Mouse (Mus musculus): ENCODE measurements at regions not wholly inside any gene's neighbourhood (a gene's known extent, or its start where the extent isn't known, plus 50 kb on each side); places are given as distances from the start of the nearest gene placed in this dataset.

DNA sequence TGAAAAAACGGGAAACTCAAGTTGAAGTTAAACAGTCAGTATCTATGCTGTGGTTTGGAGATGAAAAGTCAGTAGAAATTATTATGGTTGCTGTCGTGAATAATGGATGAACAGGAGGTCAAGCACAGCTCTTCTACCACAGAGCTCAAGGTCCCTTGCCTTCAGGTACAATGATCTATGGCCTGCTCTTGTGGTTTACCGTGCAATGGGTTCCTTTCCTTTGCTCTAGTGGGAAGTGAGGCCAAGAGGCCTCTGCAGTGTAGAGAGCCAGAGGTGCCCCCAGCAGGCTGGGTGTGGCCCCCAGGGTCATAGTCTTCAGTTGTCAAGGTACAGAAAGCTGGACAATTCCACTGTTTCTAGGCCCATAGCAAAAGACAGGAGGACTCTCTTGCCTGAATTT is 255.0 kb upstream of the Shh start:
- no peaks in the 10 kb centered on the region for H3K27me3 ChIP-seq (replicated peaks)
- no peaks in the 10 kb centered on the region for H3K36me3 ChIP-seq
- H3K27ac ChIP-seq (replicated peaks) = no peak overlapping the region
- H3K9ac ChIP-seq = no peak overlapping the region
- H3K4me1 ChIP-seq = no peaks in the 10 kb centered on the region
- no peaks in the 10 kb centered on the region for H3K9me3 ChIP-seq
- 72% methylated on average over 3 of the region's 3 CpGs for WGBS
- no peak overlapping the region for H3K4me3 ChIP-seq
- no peak overlapping the region for H3K4me2 ChIP-seq
- no peak for ATAC-seq (ENCODE audit: extremely low read depth, insufficient number of reproducible peaks, low FRiP score, low TSS enrichment)

DNA sequence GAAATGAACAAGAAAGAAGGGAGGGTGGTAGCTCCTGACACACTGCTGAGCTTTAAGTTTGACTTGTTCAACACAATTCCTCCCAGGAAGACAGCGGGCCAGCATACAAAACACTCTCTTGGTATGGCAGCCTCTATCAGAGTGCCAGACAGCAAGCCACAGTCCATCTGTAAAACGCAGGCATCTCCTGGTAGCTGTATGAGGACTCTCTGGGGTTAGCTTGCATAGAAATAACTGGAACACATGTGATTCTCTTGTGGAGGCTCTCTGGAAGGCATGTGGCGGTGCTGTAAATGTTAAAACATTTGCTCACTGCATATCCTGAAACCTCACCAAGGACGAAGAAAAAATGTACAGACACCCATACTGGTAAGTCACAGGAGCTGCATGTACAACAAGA is 247.9 kb upstream of the Shh start:
- no peaks in the 10 kb centered on the region for H3K36me3 ChIP-seq
- no peak overlapping the region for H3K27ac ChIP-seq (replicated peaks)
- H3K27me3 ChIP-seq (replicated peaks) = no peaks in the 10 kb centered on the region
- H3K9me3 ChIP-seq = no peaks in the 10 kb centered on the region
- no peak overlapping the region for H3K4me3 ChIP-seq
- no peak for ATAC-seq (ENCODE audit: extremely low read depth, insufficient number of reproducible peaks, low FRiP score, low TSS enrichment)
- 85% methylated on average over 4 of the region's 4 CpGs for WGBS
- H3K9ac ChIP-seq = no peak overlapping the region
- no peak overlapping the region for H3K4me2 ChIP-seq
- H3K4me1 ChIP-seq = no peaks in the 10 kb centered on the region

- Histone ChIP-seq H3K27ac (replicated peaks) (no peak overlapping the region), H3K4me1 (no peaks in the 10 kb centered on the region), H3K36me3 (no peaks in the 10 kb centered on the region), H3K27me3 (replicated peaks) (no peaks in the 10 kb centered on the region), H3K9me3 (no peaks in the 10 kb centered on the region), H3K4me2 (no peak overlapping the region), H3K4me3 (no peak overlapping the region), H3K9ac (no peak overlapping the region)
- 49% methylated on average over 4 of the region's 4 CpGs for WGBS
- ATAC-seq (ENCODE audit: extremely low read depth, insufficient number of reproducible peaks, low FRiP score, low TSS enrichment) = no peak
These were observed 243.5 kb upstream of the Shh start for GRCm38 (mm10) chr5:28710517-28710916.

GRCm38 (mm10) chr5:28709626-28710025 is 242.6 kb upstream of the Shh start:
- Histone ChIP-seq H3K4me2 (no peak overlapping the region), H3K27ac (replicated peaks) (no peak overlapping the region), H3K36me3 (no peaks in the 10 kb centered on the region), H3K4me3 (no peak overlapping the region), H3K9me3 (no peaks in the 10 kb centered on the region), H3K27me3 (replicated peaks) (no peaks in the 10 kb centered on the region), H3K4me1 (no peaks in the 10 kb centered on the region), H3K9ac (no peak overlapping the region)
- 59% methylated on average over 2 of the region's 2 CpGs for WGBS
- no peak for ATAC-seq (ENCODE audit: extremely low read depth, insufficient number of reproducible peaks, low FRiP score, low TSS enrichment)

- no peak overlapping the region for H3K27ac ChIP-seq (replicated peaks)
- no peak overlapping the region for H3K4me3 ChIP-seq
- H3K4me1 ChIP-seq = no peaks in the 10 kb centered on the region
- H3K36me3 ChIP-seq = no peaks in the 10 kb centered on the region
- H3K9ac ChIP-seq = no peak overlapping the region
- no peak for ATAC-seq (ENCODE audit: extremely low read depth, insufficient number of reproducible peaks, low FRiP score, low TSS enrichment)
- H3K9me3 ChIP-seq = no peaks in the 10 kb centered on the region
- 79% methylated on average over 1 of the region's 1 CpGs for WGBS
- no peak overlapping the region for H3K4me2 ChIP-seq
- H3K27me3 ChIP-seq (replicated peaks) = no peaks in the 10 kb centered on the region
These were observed 237.3 kb upstream of the Shh start for GRCm38 (mm10) chr5:28704359-28704758.

GRCm38 (mm10) chr5:28696966-28697365 is 229.9 kb upstream of the Shh start:
- Histone ChIP-seq H3K9ac (no peak overlapping the region), H3K4me2 (no peak overlapping the region), H3K4me1 (no peaks in the 10 kb centered on the region), H3K27ac (replicated peaks) (no peak overlapping the region), H3K4me3 (no peak overlapping the region), H3K36me3 (no peaks in the 10 kb centered on the region), H3K27me3 (replicated peaks) (no peaks in the 10 kb centered on the region), H3K9me3 (no peaks in the 10 kb centered on the region)
- ATAC-seq (ENCODE audit: extremely low read depth, insufficient number of reproducible peaks, low FRiP score, low TSS enrichment) = no peak
- 51% methylated on average over 3 of the region's 3 CpGs for WGBS

DNA sequence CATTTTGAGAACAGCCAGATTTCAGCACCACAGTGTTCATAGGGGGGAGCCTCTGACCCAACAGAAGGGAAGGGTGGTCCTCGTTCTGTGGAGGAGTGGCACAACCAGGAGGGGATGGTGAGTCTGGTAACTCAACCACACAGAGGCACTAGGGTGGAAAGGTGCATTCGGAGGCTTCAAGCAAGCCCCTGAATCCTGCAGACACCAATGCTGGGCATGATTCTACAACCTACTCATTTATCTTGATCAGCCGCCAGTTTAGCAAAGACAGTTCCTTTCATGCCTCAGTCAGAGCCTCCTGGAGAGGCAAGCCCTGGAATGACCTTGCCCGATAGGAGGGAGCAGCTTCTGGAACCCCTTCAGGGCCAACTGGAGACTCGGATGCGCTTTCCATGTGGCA is 223.1 kb upstream of the Shh start:
- Histone ChIP-seq H3K4me2 (no peak overlapping the region), H3K9me3 (no peaks in the 10 kb centered on the region), H3K4me1 (no peaks in the 10 kb centered on the region), H3K27ac (replicated peaks) (no peak overlapping the region), H3K27me3 (replicated peaks) (no peaks in the 10 kb centered on the region), H3K36me3 (no peaks in the 10 kb centered on the region), H3K9ac (no peak overlapping the region), H3K4me3 (no peak overlapping the region)
- WGBS = 63% methylated on average over 6 of the region's 6 CpGs
- no peak for ATAC-seq (ENCODE audit: extremely low read depth, insufficient number of reproducible peaks, low FRiP score, low TSS enrichment)

DNA sequence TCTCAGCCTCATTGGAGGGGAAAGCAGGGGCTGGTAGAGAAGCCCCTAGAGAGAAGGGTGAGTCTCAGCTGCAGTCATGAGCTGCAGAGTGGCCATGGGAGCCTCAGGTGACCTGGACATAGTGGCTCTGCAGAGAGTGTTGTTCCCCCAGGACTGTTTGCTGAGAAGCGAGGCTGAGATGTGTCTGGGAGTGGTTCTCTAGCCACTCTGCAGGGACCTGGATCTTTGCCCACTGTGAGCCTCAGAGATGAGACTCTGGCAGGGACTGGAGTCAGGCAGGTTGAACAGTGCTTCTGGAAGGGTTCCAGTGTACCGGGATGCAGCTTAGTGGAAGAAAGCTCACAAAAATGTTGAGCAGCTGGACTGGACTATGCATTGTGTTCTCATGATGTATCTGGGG is 222.6 kb upstream of the Shh start:
- no peaks in the 10 kb centered on the region for H3K27me3 ChIP-seq (replicated peaks)
- no peaks in the 10 kb centered on the region for H3K9me3 ChIP-seq
- H3K4me1 ChIP-seq = no peaks in the 10 kb centered on the region
- 49% methylated on average over 2 of the region's 2 CpGs for WGBS
- H3K4me3 ChIP-seq = no peak overlapping the region
- ATAC-seq (ENCODE audit: extremely low read depth, insufficient number of reproducible peaks, low FRiP score, low TSS enrichment) = no peak
- H3K27ac ChIP-seq (replicated peaks) = no peak overlapping the region
- no peak overlapping the region for H3K9ac ChIP-seq
- no peaks in the 10 kb centered on the region for H3K36me3 ChIP-seq
- H3K4me2 ChIP-seq = no peak overlapping the region

DNA sequence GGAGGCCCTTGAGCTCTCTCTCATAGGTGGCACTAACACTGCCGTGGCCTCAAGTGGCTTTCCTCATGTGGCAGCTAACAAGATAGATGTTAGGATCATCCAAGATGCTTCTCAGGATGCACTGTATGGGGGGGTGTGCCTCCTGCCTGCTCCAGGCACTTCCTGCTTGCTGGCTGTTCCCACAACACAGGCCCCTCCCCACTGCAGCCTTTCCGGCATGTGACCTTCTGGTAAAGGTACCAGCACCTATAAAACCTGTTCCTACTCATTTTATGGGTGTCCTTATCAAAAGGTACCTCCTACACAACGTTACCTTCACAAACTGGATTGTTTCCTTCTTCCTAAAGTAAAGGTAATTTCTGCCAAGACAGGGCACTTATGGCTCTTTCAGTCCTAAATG is 222.1 kb upstream of the Shh start:
- Histone ChIP-seq H3K9ac (no peak overlapping the region), H3K4me3 (no peak overlapping the region), H3K4me2 (no peak overlapping the region), H3K36me3 (no peaks in the 10 kb centered on the region), H3K4me1 (no peaks in the 10 kb centered on the region), H3K27ac (replicated peaks) (no peak overlapping the region), H3K9me3 (no peaks in the 10 kb centered on the region), H3K27me3 (replicated peaks) (no peaks in the 10 kb centered on the region)
- 58% methylated on average over 3 of the region's 3 CpGs for WGBS
- ATAC-seq (ENCODE audit: extremely low read depth, insufficient number of reproducible peaks, low FRiP score, low TSS enrichment) = no peak

GRCm38 (mm10) chr5:28682821-28683220 is 215.8 kb upstream of the Shh start:
- H3K27ac ChIP-seq (replicated peaks) = no peak overlapping the region
- no peak overlapping the region for H3K9ac ChIP-seq
- H3K4me1 ChIP-seq = peaks cover 7% of the 10 kb centered on the region; the same call in 1 of the 2 replicates
- no peaks in the 10 kb centered on the region for H3K36me3 ChIP-seq
- H3K4me3 ChIP-seq = no peak overlapping the region
- no peaks in the 10 kb centered on the region for H3K27me3 ChIP-seq (replicated peaks)
- WGBS = 63% methylated on average over 6 of the region's 6 CpGs
- no peak overlapping the region for H3K4me2 ChIP-seq
- no peaks in the 10 kb centered on the region for H3K9me3 ChIP-seq
- no peak for ATAC-seq (ENCODE audit: extremely low read depth, insufficient number of reproducible peaks, low FRiP score, low TSS enrichment)

GRCm38 (mm10) chr5:28680311-28680710 is 213.3 kb upstream of the Shh start:
- H3K4me2 ChIP-seq = no peak overlapping the region
- H3K27me3 ChIP-seq (replicated peaks) = no peaks in the 10 kb centered on the region
- no peak overlapping the region for H3K27ac ChIP-seq (replicated peaks)
- WGBS = 91% methylated on average over 1 of the region's 1 CpGs
- no peaks in the 10 kb centered on the region for H3K36me3 ChIP-seq
- no peak for ATAC-seq (ENCODE audit: extremely low read depth, insufficient number of reproducible peaks, low FRiP score, low TSS enrichment)
- H3K9ac ChIP-seq = no peak overlapping the region
- H3K9me3 ChIP-seq = no peaks in the 10 kb centered on the region
- H3K4me3 ChIP-seq = no peak overlapping the region
- peaks cover 7% of the 10 kb centered on the region; the same call in 1 of the 2 replicates for H3K4me1 ChIP-seq

DNA sequence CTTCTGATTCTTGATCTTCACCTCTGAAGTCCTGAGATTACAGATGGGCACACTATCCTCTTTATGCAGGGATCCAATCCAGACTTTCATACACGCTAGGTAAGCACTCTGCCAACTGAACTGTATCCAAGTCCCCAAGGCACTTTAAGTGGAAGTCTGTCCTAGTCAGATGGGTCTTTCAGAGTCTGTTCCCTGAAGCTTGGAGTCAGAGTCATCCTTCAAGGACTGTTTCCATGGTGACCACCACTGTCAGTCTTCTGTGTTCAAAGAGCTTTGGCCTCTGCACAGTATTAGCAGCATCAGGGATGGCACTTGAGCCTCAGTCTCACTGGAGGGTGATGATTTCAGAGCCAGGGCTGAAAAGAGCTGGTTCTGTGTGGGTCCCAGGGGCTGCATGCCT is 212.7 kb upstream of the Shh start:
- ATAC-seq (ENCODE audit: extremely low read depth, insufficient number of reproducible peaks, low FRiP score, low TSS enrichment) = no peak
- no peak overlapping the region for H3K27ac ChIP-seq (replicated peaks)
- H3K4me1 ChIP-seq = peaks cover 7% of the 10 kb centered on the region; the same call in 1 of the 2 replicates
- no peaks in the 10 kb centered on the region for H3K36me3 ChIP-seq
- WGBS = 52% methylated on average over 1 of the region's 1 CpGs
- no peak overlapping the region for H3K4me3 ChIP-seq
- no peaks in the 10 kb centered on the region for H3K27me3 ChIP-seq (replicated peaks)
- H3K9me3 ChIP-seq = no peaks in the 10 kb centered on the region
- H3K9ac ChIP-seq = no peak overlapping the region
- H3K4me2 ChIP-seq = no peak overlapping the region

GRCm38 (mm10) chr5:28630186-28630585 is 163.1 kb upstream of the Shh start:
- 70% methylated on average over 4 of the region's 4 CpGs for WGBS
- no peak overlapping the region for H3K4me2 ChIP-seq
- no peaks in the 10 kb centered on the region for H3K4me1 ChIP-seq
- no peak for ATAC-seq (ENCODE audit: extremely low read depth, insufficient number of reproducible peaks, low FRiP score, low TSS enrichment)
- no peaks in the 10 kb centered on the region for H3K36me3 ChIP-seq
- no peaks in the 10 kb centered on the region for H3K27me3 ChIP-seq (replicated peaks)
- H3K9ac ChIP-seq = no peak overlapping the region
- H3K9me3 ChIP-seq = no peaks in the 10 kb centered on the region
- no peak overlapping the region for H3K27ac ChIP-seq (replicated peaks)
- H3K4me3 ChIP-seq = no peak overlapping the region
